Mouse (Mus musculus) heart, embryonic 11.5 days (tissue): ENCODE measurements around the gene Hspa12b. TPM values are rescaled to one million over a fixed set of nuclear protein-coding genes. Genes with fewer than 3 reads are reported as not detected.

Source experiments
- ATAC-seq: fragments of 200-750 bp; cut with Nextera tagmentation; replicated peaks from 2 replicates; pipeline ENCODE4 v1.8.0; 2017; ENCODE audit warnings: moderate library complexity; ENCODE audit not compliant: insufficient number of reproducible peaks, low FRiP score, low TSS enrichment
- H3K27ac ChIP-seq: fragments of 300-500 bp; sonication (generic); 2 replicates; pipeline ENCODE4 v1.5.1; 2014; ENCODE audit warnings: mild to moderate bottlenecking, low read depth, low read length
- H3K27me3 ChIP-seq: fragments of 300-500 bp; sonication (generic); 2 replicates; pipeline ENCODE4 v1.6.1; 2014; ENCODE audit warnings: mild to moderate bottlenecking, low read length, mixed read lengths; ENCODE audit not compliant: control insufficient read depth, insufficient read depth
- H3K36me3 ChIP-seq: fragments of 300-500 bp; sonication (generic); 2 replicates; pipeline ENCODE4 v1.6.1; 2014; ENCODE audit warnings: mild to moderate bottlenecking, low read length, moderate library complexity, mixed read lengths; ENCODE audit not compliant: control insufficient read depth, insufficient read depth
- H3K4me1 ChIP-seq: fragments of 300-500 bp; sonication (generic); 2 replicates; pipeline ENCODE4 v1.6.1; 2014; ENCODE audit warnings: low read length; ENCODE audit not compliant: control insufficient read depth, insufficient read depth
- H3K4me2 ChIP-seq: fragments of 300-500 bp; sonication (generic); 2 replicates; pipeline ENCODE4 v1.6.1; 2014; ENCODE audit warnings: mild to moderate bottlenecking, moderate library complexity
- H3K4me3 ChIP-seq: fragments of 300-500 bp; sonication (generic); 2 replicates; pipeline ENCODE4 v1.5.1; 2014; ENCODE audit warnings: low read depth, low read length
- H3K9ac ChIP-seq: fragments of 300-500 bp; sonication (generic); 2 replicates; pipeline ENCODE4 v1.6.1; 2014; ENCODE audit warnings: mild to moderate bottlenecking, low read depth, low read length, moderate library complexity
- H3K9me3 ChIP-seq: fragments of 300-500 bp; sonication (generic); replicated peaks from 2 replicates; pipeline ENCODE4 v1.6.1; 2016; ENCODE audit warnings: low read length; ENCODE audit not compliant: control insufficient read depth
- WGBS: fragments of 180-500 bp; shearing (Covaris S2); extraction: QIAGEN DNeasy Blood & Tissue Kit; methylation state at CpG from one replicate; pipeline ENCODE4 v1.1.7; 2014; ENCODE audit not compliant: insufficient replicate concordance; 5-methylcytosine and 5-hydroxymethylcytosine counted together
- polyA plus RNA-seq: library from polyadenylated mRNA; unstranded; fragments of >200 nt; fragmentation: Nextera tagmentation; extraction: Ambion mirVana; gene quantifications from 2 replicates; pipeline ENCODE4 v1.2.1, GENCODE M21; 2014

The Hspa12b gene
- polyA plus RNA-seq, 1 experiment from 2014 or later = 6.3 TPM

DNA sequence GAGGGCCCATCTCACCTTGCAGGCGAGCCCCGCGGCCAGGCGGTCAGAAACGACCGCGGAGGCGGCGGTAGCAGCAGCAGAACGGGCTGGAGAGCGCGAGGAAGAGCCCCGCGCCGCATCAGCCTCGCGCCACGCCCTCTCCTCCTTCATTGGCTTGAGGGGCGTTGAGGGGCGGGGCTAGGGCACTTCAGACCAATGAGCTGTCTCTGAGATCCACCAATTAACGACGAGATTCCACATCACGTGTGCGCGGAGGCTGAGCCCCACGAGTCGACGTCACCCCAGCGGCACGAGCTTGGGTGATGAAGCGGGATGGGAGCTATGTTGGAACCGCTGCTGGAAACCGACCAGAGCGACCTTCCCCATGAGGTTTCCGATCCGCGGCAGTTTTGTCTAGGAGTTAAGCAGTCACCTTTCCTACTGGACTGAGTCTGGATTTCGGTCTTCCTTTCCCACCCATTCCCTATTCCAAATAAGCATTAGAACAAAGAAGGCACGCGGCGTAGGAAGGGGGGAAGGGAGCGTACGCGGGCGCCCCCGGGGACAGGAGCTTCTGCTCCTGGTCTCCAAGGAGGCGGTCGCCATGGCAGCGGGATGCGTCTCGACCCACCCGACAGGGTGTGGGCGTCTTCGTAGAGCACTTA is 33.0 kb downstream of the Hspa12b start, which contains the start of gene 1700037H04Rik:
1700037H04Rik (minus strand) TSS at position 144 of the 644 bp plus-strand sequence.
- peak within 1 kb of the TSS; percentile 84 for H3K4me3 ChIP-seq
- no peaks in the 10 kb centered on the region for H3K9me3 ChIP-seq
- no peaks in the 10 kb centered on the region; the same call in 1 of the 2 replicates for H3K36me3 ChIP-seq
- peaks cover 28% of the 10 kb centered on the region for H3K4me1 ChIP-seq
- H3K9ac ChIP-seq = peak within 1 kb of the TSS; percentile 91
- peak within 1 kb of the TSS; percentile 92 for H3K27ac ChIP-seq
- peak; percentile 95 for ATAC-seq
- peak within 1 kb of the TSS; percentile 91 for H3K4me2 ChIP-seq
- WGBS = under 1% methylated on average over 54 of the region's 54 CpGs
- H3K27me3 ChIP-seq = no peaks in the 10 kb centered on the region

DNA sequence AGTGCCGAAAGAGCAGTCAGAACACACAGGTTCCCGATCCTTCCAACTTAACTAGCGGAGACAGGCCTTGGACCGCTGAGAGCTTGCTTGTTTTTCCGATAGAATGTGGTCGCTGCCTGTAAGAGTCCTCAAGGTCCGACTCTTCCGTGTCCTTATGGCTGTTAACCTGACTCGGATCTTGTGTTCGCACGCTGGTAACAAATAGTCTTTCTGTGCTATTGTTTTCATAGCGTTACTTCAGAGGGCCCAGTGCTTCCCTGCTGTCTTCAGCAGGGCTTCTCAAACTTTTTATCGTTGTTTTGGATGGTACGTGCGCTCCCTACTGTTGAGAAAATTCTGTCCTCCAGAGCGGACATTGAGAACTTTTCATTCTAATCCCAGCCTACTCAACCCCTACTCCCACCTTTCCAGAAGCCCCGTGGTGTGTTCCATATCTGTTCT is 33.6 kb downstream of the Hspa12b start:
- H3K4me3 ChIP-seq = peak overlapping the region; percentile 84
- 1% methylated on average over 17 of the region's 17 CpGs for WGBS
- no peaks in the 10 kb centered on the region for H3K27me3 ChIP-seq
- peak overlapping the region; percentile 91 for H3K9ac ChIP-seq
- H3K4me2 ChIP-seq = peak overlapping the region; percentile 91
- H3K9me3 ChIP-seq = no peaks in the 10 kb centered on the region
- H3K36me3 ChIP-seq = no peaks in the 10 kb centered on the region
- H3K4me1 ChIP-seq = peaks cover 28% of the 10 kb centered on the region
- H3K27ac ChIP-seq = peak overlapping the region; percentile 92
- ATAC-seq = no peak

DNA sequence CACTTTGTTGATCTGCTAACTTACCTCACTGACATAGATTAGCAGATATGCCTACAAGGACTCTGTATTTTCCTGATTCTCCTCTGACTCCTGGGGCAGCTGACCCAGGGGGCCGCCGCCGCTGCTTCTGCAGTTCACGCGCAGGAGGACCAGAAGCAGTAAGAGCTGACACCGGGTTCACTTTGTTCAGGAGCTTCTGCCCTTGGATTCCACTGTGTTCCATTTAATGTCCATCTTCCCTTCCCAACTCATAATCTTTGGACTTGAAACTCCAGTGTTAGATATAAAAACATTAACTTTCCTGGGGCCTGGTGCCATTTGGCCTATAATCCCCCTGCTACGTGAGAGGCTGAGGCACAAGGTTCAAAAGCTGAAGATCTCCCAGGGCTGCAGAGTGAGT is 36.8 kb downstream of the Hspa12b start:
- Histone ChIP-seq H3K4me1 (peaks cover 4% of the 10 kb centered on the region), H3K9me3 (no peaks in the 10 kb centered on the region), H3K4me3 (no peak overlapping the region), H3K36me3 (no peaks in the 10 kb centered on the region), H3K27me3 (no peaks in the 10 kb centered on the region), H3K4me2 (no peak overlapping the region), H3K27ac (no peak overlapping the region), H3K9ac (no peak overlapping the region)
- WGBS = 64% methylated on average over 7 of the region's 7 CpGs
- no peak for ATAC-seq

DNA sequence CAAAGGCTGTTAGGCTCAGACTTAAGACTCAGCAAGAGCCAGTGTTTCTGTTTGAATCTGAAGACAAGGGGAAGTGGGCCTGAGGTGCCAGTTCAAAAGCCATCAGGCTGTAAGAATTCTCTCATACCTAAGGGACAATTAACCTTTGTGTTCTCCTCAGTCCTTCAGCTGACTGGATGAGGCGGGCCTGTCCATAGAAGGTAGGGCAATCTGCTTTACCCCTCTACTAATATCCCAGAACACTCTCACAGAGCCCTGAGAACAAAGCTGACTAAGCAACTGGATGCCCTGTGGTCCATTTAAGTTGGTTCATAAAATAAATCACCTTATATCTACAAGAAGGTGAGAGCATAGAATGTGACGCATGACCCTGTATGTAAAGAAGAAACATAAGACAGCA is 39.1 kb downstream of the Hspa12b start:
- 82% methylated on average over 2 of the region's 2 CpGs for WGBS
- Histone ChIP-seq H3K27ac (no peak overlapping the region), H3K4me2 (no peak overlapping the region), H3K4me1 (no peaks in the 10 kb centered on the region; the same call in 1 of the 2 replicates), H3K36me3 (no peaks in the 10 kb centered on the region), H3K9me3 (no peaks in the 10 kb centered on the region), H3K27me3 (peaks cover 14% of the 10 kb centered on the region), H3K9ac (no peak overlapping the region), H3K4me3 (no peak overlapping the region)
- no peak for ATAC-seq

DNA sequence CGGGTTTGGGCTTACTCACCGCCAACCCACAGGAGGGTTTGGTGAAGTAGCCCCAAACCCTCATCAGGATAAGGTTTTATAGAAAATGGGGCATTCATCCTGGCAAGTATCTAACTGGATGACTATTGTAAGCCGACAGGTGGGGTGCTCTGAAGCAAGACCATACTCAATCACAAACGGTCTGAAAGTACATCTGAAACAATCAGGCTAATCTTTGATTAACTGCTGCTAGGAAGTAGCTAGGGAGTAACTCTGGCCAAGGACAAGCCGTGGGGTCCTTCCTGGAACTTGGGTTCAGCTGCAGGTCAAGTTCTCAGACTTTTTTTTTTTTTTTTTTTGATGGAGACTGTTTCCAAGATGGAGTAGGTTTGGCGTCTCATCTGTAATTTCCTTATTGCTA is 40.9 kb downstream of the Hspa12b start:
- no peak overlapping the region for H3K4me3 ChIP-seq
- whole genome bisulfite sequencing = 73% methylated on average over 6 of the region's 6 CpGs
- H3K9me3 ChIP-seq = no peaks in the 10 kb centered on the region
- peaks cover 32% of the 10 kb centered on the region for H3K27me3 ChIP-seq
- H3K9ac ChIP-seq = no peak overlapping the region
- no peaks in the 10 kb centered on the region for H3K36me3 ChIP-seq
- H3K4me1 ChIP-seq = no peaks in the 10 kb centered on the region; the same call in 1 of the 2 replicates
- no peak overlapping the region for H3K27ac ChIP-seq
- no peak overlapping the region for H3K4me2 ChIP-seq
- no peak for ATAC-seq

DNA sequence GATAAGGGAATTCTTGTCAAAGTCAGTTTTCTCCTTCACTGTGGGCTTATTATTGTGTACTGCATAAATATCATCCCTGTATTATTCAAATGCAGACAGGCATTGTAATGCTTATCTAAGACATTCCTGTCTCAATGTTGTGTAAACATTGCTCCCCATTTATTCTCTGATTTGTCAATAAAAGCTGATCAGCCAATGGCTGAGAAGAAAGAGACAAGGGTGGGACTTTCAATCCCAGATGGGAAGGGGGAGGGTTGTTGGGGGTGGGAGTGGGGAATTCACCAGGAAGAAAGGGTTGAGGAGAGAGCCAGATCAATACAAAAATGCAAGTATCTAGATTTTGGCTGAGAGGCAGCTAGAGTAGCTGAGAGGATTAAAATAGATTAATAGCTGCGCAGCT is 41.8 kb downstream of the Hspa12b start:
- Histone ChIP-seq H3K27ac (no peak overlapping the region), H3K4me3 (no peak overlapping the region), H3K9ac (no peak overlapping the region), H3K27me3 (peaks cover 41% of the 10 kb centered on the region), H3K9me3 (no peaks in the 10 kb centered on the region), H3K4me2 (no peak overlapping the region), H3K4me1 (no peaks in the 10 kb centered on the region; the same call in 1 of the 2 replicates), H3K36me3 (no peaks in the 10 kb centered on the region)
- no peak for ATAC-seq
- 81% methylated on average over 1 of the region's 1 CpGs for WGBS

DNA sequence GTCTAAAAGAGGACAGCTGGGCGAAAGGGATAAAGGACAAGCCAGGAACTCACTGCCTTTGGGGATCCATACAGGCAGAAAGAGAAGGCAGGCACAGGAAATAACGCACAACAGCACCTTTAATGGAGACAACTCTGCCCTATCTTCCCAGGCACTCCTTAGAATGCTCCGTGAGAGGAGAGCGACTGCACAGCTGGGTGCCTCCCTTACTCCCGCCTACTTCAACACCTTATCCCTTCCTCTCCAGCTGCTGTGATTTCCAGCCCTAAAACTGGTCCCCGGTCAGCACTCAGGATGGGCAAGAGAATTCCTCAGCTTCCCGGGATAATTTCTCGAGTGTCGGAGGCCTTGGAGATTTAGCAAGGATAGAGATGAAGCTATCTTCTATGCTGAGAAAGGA is 43.9 kb downstream of the Hspa12b start:
- no peak for ATAC-seq
- 9% methylated on average over 9 of the region's 9 CpGs for WGBS
- H3K4me2 ChIP-seq = peak overlapping the region; percentile 61
- H3K9me3 ChIP-seq = no peaks in the 10 kb centered on the region
- H3K4me1 ChIP-seq = peaks cover 2% of the 10 kb centered on the region
- H3K4me3 ChIP-seq = peak overlapping the region; percentile 30
- H3K27me3 ChIP-seq = peaks cover 42% of the 10 kb centered on the region
- H3K9ac ChIP-seq = no peak overlapping the region
- no peak overlapping the region for H3K27ac ChIP-seq
- H3K36me3 ChIP-seq = no peaks in the 10 kb centered on the region

DNA sequence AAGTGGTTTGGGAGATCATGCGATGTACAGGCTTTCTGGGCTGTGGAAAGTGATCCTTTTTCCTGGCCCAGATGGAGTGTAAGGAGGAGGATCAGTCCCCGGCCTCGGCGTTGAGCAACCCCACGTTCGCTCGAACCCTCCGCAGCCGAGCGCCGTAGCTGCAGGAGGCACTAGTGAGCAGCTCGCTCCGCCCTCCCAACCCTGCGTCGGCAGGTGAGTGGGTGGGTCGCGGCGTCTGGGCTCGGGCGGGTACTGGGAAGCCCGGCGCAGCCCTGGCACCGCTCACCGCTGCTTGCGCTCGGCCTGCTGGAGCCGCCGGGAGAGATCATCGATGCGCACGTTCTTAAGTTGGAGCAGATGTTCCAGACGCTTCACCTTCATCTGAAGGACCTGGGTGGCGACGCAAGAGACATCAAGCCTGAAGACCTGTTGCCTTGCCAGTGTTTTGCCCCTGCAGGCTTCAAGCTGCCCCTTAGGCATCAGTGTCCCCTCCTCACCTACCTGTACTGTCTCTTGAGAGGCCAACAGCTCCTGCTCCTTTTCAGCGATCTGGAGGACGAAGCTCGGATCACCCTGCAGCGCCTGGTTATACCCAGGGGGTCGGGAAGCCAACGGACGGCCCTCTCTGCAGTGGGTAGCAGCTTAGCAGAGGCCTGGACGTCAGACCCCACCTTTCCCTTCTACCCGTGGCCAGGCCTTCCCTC is 44.5 kb downstream of the Hspa12b start:
- peaks cover 2% of the 10 kb centered on the region for H3K4me1 ChIP-seq
- H3K27ac ChIP-seq = no peak overlapping the region
- H3K27me3 ChIP-seq = peaks cover 42% of the 10 kb centered on the region
- peak overlapping the region; percentile 30 for H3K4me3 ChIP-seq
- 2% methylated on average over 43 of the region's 43 CpGs for WGBS
- peak overlapping the region; percentile 61 for H3K4me2 ChIP-seq
- H3K36me3 ChIP-seq = no peaks in the 10 kb centered on the region
- ATAC-seq = no peak; the same call in 1 of the 2 replicates
- peak overlapping the region; percentile 22; the same call in 1 of the 2 replicates for H3K9ac ChIP-seq
- H3K9me3 ChIP-seq = no peaks in the 10 kb centered on the region
